Mouse (Mus musculus) neural tube, embryonic 14.5 days (tissue): ENCODE measurements at regions not wholly inside any gene's neighbourhood (a gene's known extent, or its start where the extent isn't known, plus 50 kb on each side); places are given as distances from the start of the nearest gene placed in this dataset.
"Not testable (repeated sequence)": the region's sequence is repeated elsewhere in the genome, so short reads cannot be mapped to it uniquely, and the experiment has no call there.

ENCODE experiments used
- ATAC-seq: fragments of 200-750 bp; cut with Nextera tagmentation; 2 replicates; pipeline ENCODE4 v1.8.0; 2017; ENCODE audit warnings: low read depth, mild to moderate bottlenecking, moderate TSS enrichment, moderate library complexity
- H3K27ac ChIP-seq: fragments of 300-500 bp; sonication (generic); 2 replicates; pipeline ENCODE4 v1.5.1; 2014; ENCODE audit warnings: low read depth, mild to moderate bottlenecking, control low read depth, low read length, moderate library complexity, mixed read lengths
- H3K27me3 ChIP-seq: fragments of 300-500 bp; sonication (generic); 2 replicates; pipeline ENCODE4 v1.6.1; 2014; ENCODE audit warnings: low read length; ENCODE audit not compliant: control insufficient read depth, insufficient read depth
- H3K36me3 ChIP-seq: fragments of 300-500 bp; sonication (generic); 2 replicates; pipeline ENCODE4 v1.6.1; 2014; ENCODE audit warnings: low read length, mixed read lengths; ENCODE audit not compliant: control insufficient read depth, insufficient read depth
- H3K4me1 ChIP-seq: fragments of 300-500 bp; sonication (generic); 2 replicates; pipeline ENCODE4 v1.6.1; 2014; ENCODE audit warnings: low read length; ENCODE audit not compliant: control insufficient read depth, insufficient read depth
- H3K4me2 ChIP-seq: fragments of 300-500 bp; sonication (generic); 2 replicates; pipeline ENCODE4 v1.6.1; 2014; ENCODE audit warnings: mild to moderate bottlenecking, low read depth, low read length, control low read depth
- H3K4me3 ChIP-seq: fragments of 300-500 bp; sonication (generic); 2 replicates; pipeline ENCODE4 v1.5.1; 2014; ENCODE audit warnings: low read depth, low read length, control low read depth, mixed read lengths
- H3K9ac ChIP-seq: fragments of 300-500 bp; sonication (generic); replicated peaks from 2 replicates; pipeline ENCODE4 v1.6.1; 2014; ENCODE audit warnings: low read depth, mild to moderate bottlenecking, control low read depth, low read length, mixed read lengths
- H3K9me3 ChIP-seq: fragments of 300-500 bp; sonication (generic); 2 replicates; pipeline ENCODE4 v1.6.1; 2016; ENCODE audit warnings: low read length; ENCODE audit not compliant: control insufficient read depth
- WGBS: fragments of 180-500 bp; shearing (Covaris S2); extraction: QIAGEN DNeasy Blood & Tissue Kit; methylation state at CpG from one replicate; pipeline ENCODE4 v1.1.7; 2014; 5-methylcytosine and 5-hydroxymethylcytosine counted together

GRCm38 (mm10) chr13:87649289-87649688 lies 1172.0 kb upstream of the Edil3 start:
- ATAC-seq = peak; percentile 51

GRCm38 (mm10) chr13:87672461-87672860 lies 1148.8 kb upstream of the Edil3 start:
- not testable (repeated sequence) for H3K4me3 ChIP-seq, H3K9ac ChIP-seq, H3K27me3 ChIP-seq, H3K36me3 ChIP-seq, ATAC-seq, H3K9me3 ChIP-seq, H3K4me2 ChIP-seq, H3K4me1 ChIP-seq, H3K27ac ChIP-seq
- 95% methylated on average over 4 of the region's 4 CpGs for WGBS

More at GRCm38 (mm10) chr13:87649289-87649688, 1172.0 kb upstream of the Edil3 start:
- no peaks in the 10 kb centered on the region for H3K27me3 ChIP-seq
- H3K4me1 ChIP-seq = no peaks in the 10 kb centered on the region
- H3K9me3 ChIP-seq = no peaks in the 10 kb centered on the region
- no peaks in the 10 kb centered on the region for H3K36me3 ChIP-seq
- H3K27ac ChIP-seq = no peak overlapping the region
- no peak overlapping the region for H3K9ac ChIP-seq
- H3K4me2 ChIP-seq = no peak overlapping the region
- H3K4me3 ChIP-seq = no peak overlapping the region
- WGBS = 68% methylated on average over 2 of the region's 2 CpGs

GRCm38 (mm10) chr13:87678917-87679316 lies 1142.4 kb upstream of the Edil3 start:
- Histone ChIP-seq H3K36me3 (no peaks in the 10 kb centered on the region), H3K4me2 (no peak overlapping the region), H3K9me3 (no peaks in the 10 kb centered on the region), H3K27me3 (no peaks in the 10 kb centered on the region), H3K4me3 (no peak overlapping the region), H3K27ac (no peak overlapping the region), H3K9ac (no peak overlapping the region), H3K4me1 (no peaks in the 10 kb centered on the region)
- ATAC-seq = no peak
